Mouse (Mus musculus) right cerebral cortex, adult 18-20 months (tissue): ENCODE measurements around the gene Vps16.

Source experiments
- DNase-seq: peaks from one replicate; pipeline ENCODE4 v3.0.0; 2022; ENCODE audit warnings: mixed read lengths

Vps16 gene

GRCm38 (mm10) chr2:130466438-130466837, 42.3 kb downstream of the Vps16 start:
- DNase-seq, result no peak

GRCm38 (mm10) chr2:130469366-130469765, 45.2 kb downstream of the Vps16 start:
- DNase-seq, result no peak

- no peak for DNase-seq
Observed at GRCm38 (mm10) chr2:130469935-130470334, 45.8 kb downstream of the Vps16 start.

- no peak for DNase-seq
Observed at GRCm38 (mm10) chr2:130472908-130473510, 48.9 kb downstream of the Vps16 start.

GRCm38 (mm10) chr2:130475764-130476163, 51.6 kb downstream of the Vps16 start:
- no peak for DNase-seq

GRCm38 (mm10) chr2:130476666-130477297, 52.6 kb downstream of the Vps16 start:
- peak; percentile 32 for DNase-seq

GRCm38 (mm10) chr2:130482177-130482576, 58.0 kb downstream of the Vps16 start:
- no peak for DNase-seq

- no peak for DNase-seq
Observed at GRCm38 (mm10) chr2:130482700-130483099, 58.6 kb downstream of the Vps16 start.

- no peak for DNase-seq
Observed at GRCm38 (mm10) chr2:130484206-130484605, 60.1 kb downstream of the Vps16 start.

- no peak for DNase-seq
Observed at GRCm38 (mm10) chr2:130488002-130488401, 63.9 kb downstream of the Vps16 start.

GRCm38 (mm10) chr2:130488600-130488999, 64.5 kb downstream of the Vps16 start:
- no peak for DNase-seq

GRCm38 (mm10) chr2:130491162-130491561, 67.0 kb downstream of the Vps16 start:
- no peak for DNase-seq

- DNase-seq, result peak; percentile 69
Observed at GRCm38 (mm10) chr2:130491587-130491986, 67.4 kb downstream of the Vps16 start.
